23 mouse cellular contexts compared by ENCODE assay signal in the genomic region with DNA sequence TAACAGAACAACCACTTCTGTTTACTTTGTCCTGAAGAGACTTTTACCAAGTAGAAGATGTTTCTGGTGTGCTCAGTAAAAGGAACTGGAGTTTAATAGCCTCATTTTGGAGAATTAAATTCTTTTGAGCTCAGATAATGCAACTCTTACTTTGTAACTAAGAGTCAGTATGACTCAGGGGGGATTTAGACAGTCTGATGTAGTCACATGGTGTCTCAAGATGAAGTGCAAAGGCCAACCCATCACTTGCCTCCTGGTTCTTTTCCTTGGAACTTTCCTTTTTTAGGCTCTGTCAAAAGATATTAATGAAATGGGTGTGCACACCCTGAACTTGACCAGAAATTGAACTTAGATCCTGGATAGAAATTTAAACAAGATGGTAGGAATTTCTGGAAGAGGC.
DNase-seq lines count a peak whose midpoint lies in the region; ATAC-seq and TF ChIP-seq lines count a peak whose summit lies in the region.
"Had no signal": no experiment of that assay in that cellular context is flagged by ENCODE, and none has a peak within 500 bp of the region (broad histone marks: within the 10 kb centered on the region; RNA-seq: fewer than 3 reads in every experiment).

No protein-coding gene starts in this region.

- peak; percentile 6 for DNase-seq in gastrocnemius, adult 18-20 months (ENCODE audit: low spot score)
- DNase-seq in gastrocnemius, adult 2 months: no peak
- DNase-seq in right cerebral cortex, adult 18-20 months: no peak
- DNase-seq in frontal cortex, postnatal 25 days (ENCODE audit: low spot score in 2 of 2): no peak
- DNase-seq in spleen, postnatal 10 days (ENCODE audit: low spot score in 2 of 2): no peak
- DNase-seq: adrenal gland, adult 2 months; adrenal gland, postnatal 10 days; adrenal gland, postnatal 25 days; cerebellum, adult 11 months; cerebellum, adult 18-20 months; cerebellum, adult 8-10 months; cerebellum, adult 9-11 months; cerebellum, postnatal 14 days; cerebellum, postnatal 36 days; embryo, embryonic 11 days; forebrain, postnatal 0 days had no signal

- no peak overlapping the region for H3ac ChIP-seq in myocyte (ENCODE audit: control insufficient read depth, insufficient read length)

- no peaks in the 10 kb centered on the region for H3K4me1 ChIP-seq in embryonic fibroblast, embryonic 13.5 days (ENCODE audit: control insufficient read depth, insufficient read depth, low read length)
- no peaks in the 10 kb centered on the region for H3K4me1 ChIP-seq in stomach, embryonic 16.5 days (ENCODE audit: control insufficient read depth, insufficient read depth, low read length)
- H3K4me1 ChIP-seq: embryonic facial prominence, embryonic 12.5 days; embryonic facial prominence, embryonic 15.5 days; forebrain, embryonic 13.5 days; forebrain, embryonic 15.5 days had no signal

- H3K79me2 ChIP-seq in myocyte (ENCODE audit: control insufficient read depth, insufficient read depth): no peaks in the 10 kb centered on the region

- ATAC-seq in stomach, embryonic 16.5 days (ENCODE audit: insufficient read depth, low FRiP score): no peak
- ATAC-seq: forebrain, embryonic 13.5 days; forebrain, embryonic 15.5 days; forebrain, postnatal 0 days had no signal

- TF ChIP-seq CTCF in gastrocnemius, adult 2 months (IDR thresholded peaks at IDR 0.05): no peak
- no peak for TF ChIP-seq CTCF in embryonic fibroblast, embryonic 13.5 days (IDR thresholded peaks at IDR 0.05; ENCODE audit: borderline replicate concordance, insufficient read depth, low read length)

- no peak overlapping the region for H3K4me2 ChIP-seq in myocyte (ENCODE audit: low read depth)
- no peak overlapping the region for H3K4me2 ChIP-seq in stomach, embryonic 16.5 days (ENCODE audit: low read depth, low read length)
- H3K4me2 ChIP-seq: embryonic facial prominence, embryonic 12.5 days; embryonic facial prominence, embryonic 15.5 days; forebrain, embryonic 13.5 days; forebrain, embryonic 15.5 days had no signal

- no peaks in the 10 kb centered on the region for H3K27me3 ChIP-seq in myocyte (ENCODE audit: control insufficient read depth, insufficient read depth, insufficient read length)
- H3K27me3 ChIP-seq in stomach, embryonic 16.5 days (ENCODE audit: control insufficient read depth, insufficient read depth, low read length): no peaks in the 10 kb centered on the region
- H3K27me3 ChIP-seq: embryonic facial prominence, embryonic 12.5 days; embryonic facial prominence, embryonic 15.5 days; forebrain, embryonic 13.5 days; forebrain, embryonic 15.5 days had no signal

- H3K4me3 ChIP-seq in gastrocnemius, adult 2 months: no peak overlapping the region
- no peak overlapping the region for H3K4me3 ChIP-seq in embryonic fibroblast, embryonic 13.5 days (ENCODE audit: insufficient read depth, low read length)
- H3K4me3 ChIP-seq in myocyte: no peak overlapping the region
- H3K4me3 ChIP-seq in stomach, embryonic 16.5 days (replicated peaks; ENCODE audit: low read length): no peak overlapping the region
- H3K4me3 ChIP-seq: embryonic facial prominence, embryonic 12.5 days; embryonic facial prominence, embryonic 15.5 days; forebrain, embryonic 13.5 days; forebrain, embryonic 15.5 days had no signal

- H3K27ac ChIP-seq in gastrocnemius, adult 2 months: no peak overlapping the region
- peak overlapping the region; percentile 18; the same call in 1 of the 2 replicates for H3K27ac ChIP-seq in embryonic fibroblast, embryonic 13.5 days (ENCODE audit: insufficient read depth, low read length)
- peak overlapping the region; percentile 27; the same call in 1 of the 2 replicates for H3K27ac ChIP-seq in stomach, embryonic 16.5 days (ENCODE audit: low read length)
- H3K27ac ChIP-seq: embryonic facial prominence, embryonic 12.5 days; embryonic facial prominence, embryonic 15.5 days; forebrain, embryonic 13.5 days; forebrain, embryonic 15.5 days had no signal

- H3K9me3 ChIP-seq in stomach, embryonic 16.5 days (replicated peaks; ENCODE audit: control insufficient read depth, low read length): no peaks in the 10 kb centered on the region
- H3K9me3 ChIP-seq: embryonic facial prominence, embryonic 12.5 days; embryonic facial prominence, embryonic 15.5 days; forebrain, embryonic 13.5 days; forebrain, embryonic 15.5 days had no signal

- intact Hi-C loops in gastrocnemius, adult 2 months (cut with DNase I): no loop called here

- H3K36me3 ChIP-seq in myocyte (ENCODE audit: control insufficient read depth, insufficient read depth): no peaks in the 10 kb centered on the region
- H3K36me3 ChIP-seq in stomach, embryonic 16.5 days (ENCODE audit: control insufficient read depth, insufficient read depth, low read length): no peaks in the 10 kb centered on the region
- H3K36me3 ChIP-seq: embryonic facial prominence, embryonic 12.5 days; embryonic facial prominence, embryonic 15.5 days; forebrain, embryonic 15.5 days had no signal

- no peak for TF ChIP-seq POLR2A in embryonic fibroblast, embryonic 13.5 days (IDR thresholded peaks at IDR 0.05; ENCODE audit: low read depth, low read length)
- TF ChIP-seq POLR2A in myocyte (IDR thresholded peaks at IDR 0.05; ENCODE audit: insufficient read length, low read depth): no peak

- H3K9ac ChIP-seq in stomach, embryonic 16.5 days (ENCODE audit: low read length): no peak overlapping the region
- H3K9ac ChIP-seq: embryonic facial prominence, embryonic 12.5 days; embryonic facial prominence, embryonic 15.5 days; forebrain, embryonic 13.5 days; forebrain, embryonic 15.5 days; forebrain, postnatal 0 days had no signal

TF ChIP-seq in myocyte, 11 proteins besides CTCF, POLR2A, EP300 and RAD21:
- TF ChIP-seq REST (IDR thresholded peaks at IDR 0.05; ENCODE audit: insufficient read depth, insufficient read length) (no peak), USF1 (IDR thresholded peaks at IDR 0.05; ENCODE audit: low read depth) (peak; percentile 58)
